Mouse (Mus musculus): ENCODE measurements at regions not wholly inside any gene's neighbourhood (a gene's known extent, or its start where the extent isn't known, plus 50 kb on each side); places are given as distances from the start of the nearest gene placed in this dataset.

DNA sequence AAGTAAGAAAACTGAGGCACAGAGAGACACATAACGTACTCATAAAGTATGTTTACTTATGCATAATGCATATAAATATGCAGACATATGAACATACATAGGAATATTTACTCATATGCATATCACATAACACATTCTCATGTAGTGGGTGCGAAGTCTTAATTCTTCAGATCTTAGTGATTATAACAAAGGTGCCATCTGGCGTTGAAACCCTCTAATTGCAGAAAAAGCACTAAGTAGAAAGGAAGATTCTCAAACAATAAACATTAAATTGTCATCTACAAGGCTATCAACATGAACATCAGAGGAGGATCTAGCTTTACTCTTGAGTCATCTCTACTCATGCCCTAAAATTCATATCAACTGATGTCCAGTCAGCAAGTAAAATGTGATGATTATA is 314.2 kb upstream of the 2610301B20Rik start:
- DNase-seq (ENCODE audit: low read depth, low spot score): peak; percentile 1

DNA sequence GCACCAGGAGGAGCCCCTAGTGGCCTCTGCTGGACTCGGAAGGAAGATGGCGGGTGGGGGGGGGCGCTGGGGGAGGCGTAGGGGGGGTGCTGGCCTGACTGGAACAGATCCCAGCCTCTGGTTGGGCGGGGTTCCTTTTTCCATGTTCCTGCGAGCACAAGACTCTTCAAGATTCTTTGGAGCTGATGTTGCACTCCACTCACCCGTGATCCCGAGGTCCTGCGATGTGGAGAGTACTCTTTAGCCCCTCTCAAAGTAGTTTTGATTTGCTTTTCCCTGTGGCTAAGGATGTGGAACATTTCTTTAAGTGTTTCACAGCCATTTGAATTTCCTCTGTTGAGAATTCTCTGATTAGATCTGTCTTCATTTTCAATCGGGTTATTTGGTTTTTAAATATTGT is 269.8 kb upstream of the 2610301B20Rik start:
- DNase-seq (ENCODE audit: low read depth, low spot score): no peak

DNA sequence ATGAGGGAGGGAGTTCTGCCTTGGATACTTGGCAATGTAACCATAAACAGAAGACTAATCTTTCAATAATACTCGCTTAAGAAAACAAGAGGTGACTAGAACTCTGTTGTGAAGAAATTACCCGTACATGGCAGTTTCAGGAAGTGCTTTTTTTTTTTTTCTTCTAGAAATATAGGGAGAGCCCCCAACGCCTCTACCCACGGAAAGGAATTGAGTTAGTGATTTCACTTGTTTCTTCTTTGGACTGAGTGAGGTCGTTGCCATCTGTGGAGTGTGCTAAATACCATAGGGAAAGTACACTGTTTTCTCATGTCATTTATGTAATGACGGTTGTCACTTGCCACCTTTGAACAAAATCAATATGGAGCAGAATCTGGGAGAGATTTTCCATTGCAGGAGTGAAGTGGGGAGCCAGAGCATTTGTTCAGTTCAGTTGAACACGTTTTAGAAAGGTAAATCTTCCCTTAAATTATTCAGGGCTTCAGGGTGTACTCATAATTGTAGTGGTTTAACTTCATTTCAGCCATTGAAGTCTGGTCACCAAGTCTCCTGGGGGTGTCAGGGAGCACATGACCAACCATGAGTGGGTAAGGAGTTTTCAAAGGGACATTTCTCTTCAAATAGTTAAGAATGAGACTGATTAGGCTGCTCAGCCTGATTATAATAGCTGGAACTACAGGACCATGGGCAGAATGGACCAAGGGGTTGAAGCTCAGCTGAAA is 266.3 kb upstream of the 2610301B20Rik start:
- no peak for DNase-seq (ENCODE audit: low read depth, low spot score)

DNA sequence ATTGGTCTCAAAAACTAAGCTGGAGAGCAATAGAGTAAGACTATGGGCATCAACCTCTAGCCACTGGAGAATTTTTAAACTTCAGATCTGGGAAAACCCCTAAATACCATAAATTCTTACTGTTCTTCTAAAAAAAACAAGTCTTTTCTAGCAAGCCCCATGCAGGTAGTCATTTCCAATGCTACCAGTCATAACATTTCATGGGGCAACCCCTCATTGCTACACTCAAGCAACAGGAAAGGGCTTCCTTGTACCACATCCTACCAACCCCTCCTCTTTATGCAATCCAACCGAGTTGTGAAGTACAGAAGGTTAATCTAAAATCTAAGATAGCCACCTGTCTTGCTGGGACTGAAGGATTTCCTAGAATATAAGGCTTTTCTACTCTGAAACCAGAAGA is 263.5 kb upstream of the 2610301B20Rik start:
- no peak for DNase-seq (ENCODE audit: low read depth, low spot score)
